Mouse (Mus musculus): Measurements from ENCODE around the gene Ttc5. TPM values are rescaled to one million over a fixed set of nuclear protein-coding genes. Genes with fewer than 3 reads are reported as not detected.
"Not testable (repeated sequence)": the region's sequence is repeated elsewhere in the genome, so short reads cannot be mapped to it uniquely, and the experiment has no call there.

Gene Ttc5
- polyA plus RNA-seq, 1 experiment from 2014 or later = 51.8 TPM

GRCm38 (mm10) chr14:50765736-50766135 is 19.6 kb downstream of the Ttc5 start:
- WGBS = 92% methylated on average over 6 of the region's 6 CpGs

GRCm38 (mm10) chr14:50758416-50759085 is 26.8 kb downstream of the Ttc5 start:
- 73% methylated on average over 5 of the region's 5 CpGs for whole genome bisulfite sequencing
- Histone ChIP-seq H3K4me2 (ENCODE audit: low read length) (no peak overlapping the region), H3K9ac (ENCODE audit: low read length) (no peak overlapping the region), H3K36me3 (ENCODE audit: control insufficient read depth, insufficient read depth, low read length) (peaks cover 7% of the 10 kb centered on the region), H3K27me3 (ENCODE audit: control insufficient read depth, insufficient read depth, low read length) (no peaks in the 10 kb centered on the region), H3K27ac (replicated peaks in 1 of 2; ENCODE audit: control insufficient read depth in 1 of 2, insufficient read depth in 1 of 2, low read depth in 2 of 2, low read length in 2 of 2) (no peak overlapping the region), H3K9me3 (ENCODE audit: control insufficient read depth, low read length) (no peaks in the 10 kb centered on the region), H3K4me1 (ENCODE audit: control insufficient read depth in 2 of 2, insufficient read depth in 2 of 2, low read length in 2 of 2) (no peaks in the 10 kb centered on the region), H3K4me3 (ENCODE audit: control insufficient read depth in 1 of 2, insufficient read depth in 1 of 2, low read depth in 1 of 2, low read length in 2 of 2) (no peak overlapping the region)
- no peak for ATAC-seq (ENCODE audit: insufficient number of reproducible peaks, insufficient read depth, low FRiP score, low read depth)

More at GRCm38 (mm10) chr14:50765736-50766135, 19.6 kb downstream of the Ttc5 start:
- no peak overlapping the region for H3K4me2 ChIP-seq (ENCODE audit: low read length)
- peaks cover 69% of the 10 kb centered on the region for H3K36me3 ChIP-seq (ENCODE audit: control insufficient read depth, insufficient read depth, low read length)
- H3K27me3 ChIP-seq (ENCODE audit: control insufficient read depth, insufficient read depth, low read length) = no peaks in the 10 kb centered on the region
- H3K4me3 ChIP-seq (ENCODE audit: control insufficient read depth in 1 of 2, insufficient read depth in 1 of 2, low read depth in 1 of 2, low read length in 2 of 2) = no peak overlapping the region
- H3K27ac ChIP-seq (replicated peaks in 1 of 2; ENCODE audit: control insufficient read depth in 1 of 2, insufficient read depth in 1 of 2, low read depth in 2 of 2, low read length in 2 of 2) = no peak overlapping the region
- H3K9ac ChIP-seq (ENCODE audit: low read length) = no peak overlapping the region
- no peaks in the 10 kb centered on the region for H3K9me3 ChIP-seq (ENCODE audit: control insufficient read depth, low read length)
- no peaks in the 10 kb centered on the region for H3K4me1 ChIP-seq (ENCODE audit: control insufficient read depth in 2 of 2, insufficient read depth in 2 of 2, low read length in 2 of 2)
- no peak for ATAC-seq (ENCODE audit: insufficient number of reproducible peaks, insufficient read depth, low FRiP score, low read depth)

- H3K4me2 ChIP-seq (ENCODE audit: low read length) = no peak within 1 kb of the TSS
- no peaks in the 10 kb centered on the region for H3K4me1 ChIP-seq (ENCODE audit: control insufficient read depth in 2 of 2, insufficient read depth in 2 of 2, low read length in 2 of 2)
- H3K9me3 ChIP-seq (ENCODE audit: control insufficient read depth, low read length) = no peaks in the 10 kb centered on the region
- H3K27me3 ChIP-seq (ENCODE audit: control insufficient read depth, insufficient read depth, low read length) = no peaks in the 10 kb centered on the region
- H3K27ac ChIP-seq (replicated peaks in 1 of 2; ENCODE audit: control insufficient read depth in 1 of 2, insufficient read depth in 1 of 2, low read depth in 2 of 2, low read length in 2 of 2) = no peak within 1 kb of the TSS
- no peak within 1 kb of the TSS for H3K9ac ChIP-seq (ENCODE audit: low read length)
- ATAC-seq (ENCODE audit: insufficient number of reproducible peaks, insufficient read depth, low FRiP score, low read depth) = no peak
- no peaks in the 10 kb centered on the region for H3K36me3 ChIP-seq (ENCODE audit: control insufficient read depth, insufficient read depth, low read length)
- H3K4me3 ChIP-seq (ENCODE audit: control insufficient read depth in 1 of 2, insufficient read depth in 1 of 2, low read depth in 1 of 2, low read length in 2 of 2) = no peak within 1 kb of the TSS
Measured at GRCm38 (mm10) chr14:50744994-50745393, 40.3 kb downstream of the Ttc5 start, which contains the start of gene Olfr749. Gene Olfr749, minus strand, starts transcription at chr14:50745094.

- no peaks in the 10 kb centered on the region for H3K36me3 ChIP-seq (ENCODE audit: control insufficient read depth, insufficient read depth, low read length)
- no peaks in the 10 kb centered on the region for H3K4me1 ChIP-seq (ENCODE audit: control insufficient read depth in 2 of 2, insufficient read depth in 2 of 2, low read length in 2 of 2)
- no peak overlapping the region for H3K9ac ChIP-seq (ENCODE audit: low read length)
- WGBS = 63% methylated on average over 2 of the region's 2 CpGs
- H3K9me3 ChIP-seq (ENCODE audit: control insufficient read depth, low read length) = no peaks in the 10 kb centered on the region
- no peaks in the 10 kb centered on the region for H3K27me3 ChIP-seq (ENCODE audit: control insufficient read depth, insufficient read depth, low read length)
- no peak for ATAC-seq (ENCODE audit: insufficient number of reproducible peaks, insufficient read depth, low FRiP score, low read depth)
- no peak overlapping the region for H3K4me3 ChIP-seq (ENCODE audit: control insufficient read depth in 1 of 2, insufficient read depth in 1 of 2, low read depth in 1 of 2, low read length in 2 of 2)
- H3K27ac ChIP-seq (replicated peaks in 1 of 2; ENCODE audit: control insufficient read depth in 1 of 2, insufficient read depth in 1 of 2, low read depth in 2 of 2, low read length in 2 of 2) = no peak overlapping the region
- no peak overlapping the region for H3K4me2 ChIP-seq (ENCODE audit: low read length)
Measured at GRCm38 (mm10) chr14:50741584-50741983, 43.7 kb downstream of the Ttc5 start.

GRCm38 (mm10) chr14:50740334-50740733 is 45.0 kb downstream of the Ttc5 start:
- no peak for ATAC-seq (ENCODE audit: insufficient number of reproducible peaks, insufficient read depth, low FRiP score, low read depth)
- H3K27me3 ChIP-seq (ENCODE audit: control insufficient read depth, insufficient read depth, low read length) = no peaks in the 10 kb centered on the region
- no peak overlapping the region for H3K4me3 ChIP-seq (ENCODE audit: control insufficient read depth in 1 of 2, insufficient read depth in 1 of 2, low read depth in 1 of 2, low read length in 2 of 2)
- no peaks in the 10 kb centered on the region for H3K36me3 ChIP-seq (ENCODE audit: control insufficient read depth, insufficient read depth, low read length)
- H3K9ac ChIP-seq (ENCODE audit: low read length) = no peak overlapping the region
- no peak overlapping the region for H3K27ac ChIP-seq (replicated peaks in 1 of 2; ENCODE audit: control insufficient read depth in 1 of 2, insufficient read depth in 1 of 2, low read depth in 2 of 2, low read length in 2 of 2)
- WGBS = 59% methylated on average over 2 of the region's 2 CpGs
- H3K4me1 ChIP-seq (ENCODE audit: control insufficient read depth in 2 of 2, insufficient read depth in 2 of 2, low read length in 2 of 2) = no peaks in the 10 kb centered on the region
- no peaks in the 10 kb centered on the region for H3K9me3 ChIP-seq (ENCODE audit: control insufficient read depth, low read length)
- no peak overlapping the region for H3K4me2 ChIP-seq (ENCODE audit: low read length)

GRCm38 (mm10) chr14:50722371-50722770 is 62.9 kb downstream of the Ttc5 start:
- not testable (repeated sequence) for ATAC-seq (ENCODE audit: insufficient number of reproducible peaks, insufficient read depth, low FRiP score, low read depth); H3K4me1 ChIP-seq (ENCODE audit: control insufficient read depth in 2 of 2, insufficient read depth in 2 of 2, low read length in 2 of 2); H3K4me2 ChIP-seq (ENCODE audit: low read length); H3K9ac ChIP-seq (ENCODE audit: low read length); H3K4me3 ChIP-seq (ENCODE audit: control insufficient read depth in 1 of 2, insufficient read depth in 1 of 2, low read depth in 1 of 2, low read length in 2 of 2); H3K27me3 ChIP-seq (ENCODE audit: control insufficient read depth, insufficient read depth, low read length); H3K36me3 ChIP-seq (ENCODE audit: control insufficient read depth, insufficient read depth, low read length); H3K27ac ChIP-seq (replicated peaks in 1 of 2; ENCODE audit: control insufficient read depth in 1 of 2, insufficient read depth in 1 of 2, low read depth in 2 of 2, low read length in 2 of 2)
- peaks cover 11% of the 10 kb centered on the region; the same call in 1 of the 2 replicates for H3K9me3 ChIP-seq (ENCODE audit: control insufficient read depth, low read length)
- 87% methylated on average over 3 of the region's 4 CpGs for WGBS

GRCm38 (mm10) chr14:50719875-50720274 is 65.4 kb downstream of the Ttc5 start:
- H3K9ac ChIP-seq (ENCODE audit: low read length); ATAC-seq (ENCODE audit: insufficient number of reproducible peaks, insufficient read depth, low FRiP score, low read depth); H3K4me3 ChIP-seq (ENCODE audit: control insufficient read depth in 1 of 2, insufficient read depth in 1 of 2, low read depth in 1 of 2, low read length in 2 of 2); H3K27me3 ChIP-seq (ENCODE audit: control insufficient read depth, insufficient read depth, low read length); H3K4me2 ChIP-seq (ENCODE audit: low read length); H3K4me1 ChIP-seq (ENCODE audit: control insufficient read depth in 2 of 2, insufficient read depth in 2 of 2, low read length in 2 of 2); H3K36me3 ChIP-seq (ENCODE audit: control insufficient read depth, insufficient read depth, low read length); H3K27ac ChIP-seq (replicated peaks in 1 of 2; ENCODE audit: control insufficient read depth in 1 of 2, insufficient read depth in 1 of 2, low read depth in 2 of 2, low read length in 2 of 2): not testable (repeated sequence)
- H3K9me3 ChIP-seq (ENCODE audit: control insufficient read depth, low read length) = peaks cover 21% of the 10 kb centered on the region; the same call in 1 of the 2 replicates
- WGBS = 85% methylated on average over 15 of the region's 15 CpGs

Data from heart, embryonic 14.5 days (tissue).